Mouse (Mus musculus): ENCODE results near the gene Tbc1d20.
"Not testable (repeated sequence)": the region's sequence is repeated elsewhere in the genome, so short reads cannot be mapped to it uniquely, and the experiment has no call there.

Tbc1d20 gene

GRCm38 (mm10) chr2:152293727-152294475 lies at the start of gene Tbc1d20:
TSS of gene Tbc1d20 (plus strand) at chr2:152293828.
- peak; percentile 92 for DNase-seq (ENCODE audit: low read depth, low spot score)

DNA sequence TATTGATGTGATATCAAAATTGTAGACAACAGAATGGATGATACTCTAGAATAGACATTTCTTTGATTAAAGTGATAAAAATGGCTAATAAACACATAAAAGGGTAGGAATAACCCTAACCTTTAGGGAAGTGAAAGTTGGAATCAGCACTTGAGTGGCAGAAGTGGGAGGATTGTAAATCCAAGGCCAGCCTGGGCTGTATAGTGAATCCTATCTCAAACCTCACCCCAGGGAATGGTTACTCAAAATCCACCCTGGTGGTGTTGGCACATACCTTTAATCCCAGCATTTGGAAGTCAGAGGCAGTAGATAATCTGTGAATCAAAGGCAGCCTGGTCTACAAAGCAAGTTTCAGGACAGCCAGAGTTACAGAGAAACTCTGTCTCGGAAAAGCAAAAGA lies 46.4 kb upstream of the Tbc1d20 start:
- no peak for DNase-seq (ENCODE audit: low read depth, low spot score)

GRCm38 (mm10) chr2:152250511-152250910 lies 43.1 kb upstream of the Tbc1d20 start:
- DNase-seq (ENCODE audit: low read depth, low spot score), result no peak

DNA sequence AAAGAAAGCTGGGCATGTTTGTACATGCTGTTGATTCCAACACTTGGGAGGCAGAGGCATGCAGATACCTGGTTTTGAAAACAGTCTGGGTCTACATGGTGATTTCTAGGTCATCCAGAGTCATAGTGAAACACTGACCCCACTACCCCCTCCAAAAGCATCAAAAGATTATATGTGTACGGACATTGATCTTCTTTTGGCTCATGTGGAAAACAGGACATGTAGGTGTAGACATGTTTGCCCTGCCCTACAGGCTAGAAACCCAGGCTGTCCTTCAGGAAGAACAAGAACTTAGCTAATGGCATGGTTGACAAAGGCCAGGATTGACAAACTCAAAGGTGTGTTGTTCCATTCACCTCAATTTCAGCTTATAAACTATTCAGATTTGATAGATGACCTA lies 33.9 kb upstream of the Tbc1d20 start:
- DNase-seq (ENCODE audit: low read depth, low spot score), result no peak

DNA sequence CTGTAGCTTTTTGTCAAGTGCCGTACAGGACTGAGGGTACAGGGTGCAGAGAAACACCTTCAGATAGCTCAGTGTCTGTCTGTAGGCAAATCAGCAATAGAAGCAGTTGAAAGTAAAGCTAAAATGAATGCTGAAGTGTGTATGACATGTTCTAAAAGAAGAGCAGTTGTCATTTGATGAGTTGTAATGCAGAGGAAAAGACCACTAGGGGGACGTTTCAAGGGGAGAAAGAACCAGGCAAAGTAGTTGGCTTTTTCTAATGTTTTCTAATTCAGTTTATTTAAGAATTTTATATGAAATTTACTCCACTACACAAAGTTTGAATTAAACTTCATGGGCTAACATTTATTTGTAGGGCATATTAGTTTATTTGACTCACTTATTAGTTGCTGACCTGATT lies 20.0 kb upstream of the Tbc1d20 start:
- no peak for DNase-seq (ENCODE audit: low read depth, low spot score)

GRCm38 (mm10) chr2:152281407-152281806 lies 12.2 kb upstream of the Tbc1d20 start:
- DNase-seq (ENCODE audit: low read depth, low spot score), result no peak

DNA sequence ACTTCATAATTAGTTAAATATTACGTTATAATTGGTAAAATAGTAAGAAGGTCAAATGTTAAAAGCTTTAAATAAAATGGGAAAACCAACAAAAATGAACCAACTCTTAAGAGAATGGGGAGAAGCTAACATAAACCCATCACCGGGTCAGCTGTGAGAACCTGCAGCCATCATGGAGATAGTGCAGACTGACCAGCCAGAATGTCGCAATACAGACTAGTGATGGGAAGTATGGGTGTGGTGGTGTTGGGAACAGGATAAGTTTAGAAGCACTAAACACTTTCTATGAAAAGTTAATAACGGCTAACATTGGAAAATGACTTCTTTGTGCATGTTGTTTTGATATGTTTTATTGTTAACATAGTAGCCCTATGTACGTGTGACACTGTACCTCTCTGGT lies 6.1 kb upstream of the Tbc1d20 start:
- no peak for DNase-seq (ENCODE audit: low read depth, low spot score)

GRCm38 (mm10) chr2:152288046-152288445 lies 5.6 kb upstream of the Tbc1d20 start:
- no peak for DNase-seq (ENCODE audit: low read depth, low spot score)

GRCm38 (mm10) chr2:152289623-152290022 lies 4.0 kb upstream of the Tbc1d20 start:
- not testable (repeated sequence) for DNase-seq (ENCODE audit: low read depth, low spot score)

DNA sequence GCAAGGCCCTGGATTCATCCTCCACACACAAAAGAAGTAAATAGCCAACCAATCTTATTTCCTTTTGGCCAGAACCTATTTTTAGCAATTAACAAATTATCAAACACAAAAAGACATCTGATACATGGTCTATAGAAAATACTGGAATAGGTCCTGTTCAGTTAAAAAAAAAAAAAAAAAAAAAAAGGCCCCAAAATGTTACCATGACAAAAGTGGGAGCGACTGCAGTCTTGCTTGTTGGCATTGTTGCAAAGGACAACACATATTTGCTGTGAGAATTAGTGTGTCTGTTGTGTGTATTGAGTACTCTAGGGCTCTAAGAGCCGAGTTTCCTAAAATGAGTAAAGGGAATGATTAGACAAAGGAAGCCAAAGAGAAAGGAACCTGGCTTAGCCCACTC lies 1.2 kb upstream of the Tbc1d20 start:
- no peak for DNase-seq (ENCODE audit: low read depth, low spot score)

GRCm38 (mm10) chr2:152293179-152293726 lies 375 bp upstream of the Tbc1d20 start:
- no peak for DNase-seq (ENCODE audit: low read depth, low spot score)

- DNase-seq (ENCODE audit: low read depth, low spot score), result no peak
These were observed 913 bp downstream of the Tbc1d20 start for GRCm38 (mm10) chr2:152294541-152294940.

GRCm38 (mm10) chr2:152302862-152303261 lies 9.2 kb downstream of the Tbc1d20 start:
- DNase-seq (ENCODE audit: low read depth, low spot score), result no peak

DNA sequence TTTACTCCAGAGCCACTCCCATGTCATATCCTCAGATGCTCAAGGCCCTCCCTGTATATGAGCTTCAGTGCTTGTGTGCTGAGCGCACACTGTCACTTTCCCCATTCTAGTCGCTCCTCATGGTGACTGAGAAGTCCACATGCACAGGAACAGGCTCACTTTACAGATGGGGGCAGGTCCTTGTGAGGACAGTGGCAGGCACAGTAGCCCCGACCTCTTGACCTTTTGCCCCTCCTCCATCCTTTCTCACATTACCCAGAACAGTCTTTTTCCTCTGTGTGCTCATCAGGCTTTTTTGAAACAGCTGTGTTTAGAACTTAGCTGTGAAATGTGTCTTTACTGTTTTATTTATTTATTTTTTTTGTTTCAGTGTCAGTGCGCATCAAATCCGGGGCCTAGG lies 10.2 kb downstream of the Tbc1d20 start:
- DNase-seq (ENCODE audit: low read depth, low spot score), result no peak

GRCm38 (mm10) chr2:152305480-152305879 lies 11.9 kb downstream of the Tbc1d20 start:
- no peak for DNase-seq (ENCODE audit: low read depth, low spot score)

GRCm38 (mm10) chr2:152307186-152307585 lies 13.6 kb downstream of the Tbc1d20 start:
- DNase-seq (ENCODE audit: low read depth, low spot score), result no peak

GRCm38 (mm10) chr2:152312996-152313395 lies 19.4 kb downstream of the Tbc1d20 start:
- no peak for DNase-seq (ENCODE audit: low read depth, low spot score)

GRCm38 (mm10) chr2:152313926-152314325 lies 20.3 kb downstream of the Tbc1d20 start:
- no peak for DNase-seq (ENCODE audit: low read depth, low spot score)

DNA sequence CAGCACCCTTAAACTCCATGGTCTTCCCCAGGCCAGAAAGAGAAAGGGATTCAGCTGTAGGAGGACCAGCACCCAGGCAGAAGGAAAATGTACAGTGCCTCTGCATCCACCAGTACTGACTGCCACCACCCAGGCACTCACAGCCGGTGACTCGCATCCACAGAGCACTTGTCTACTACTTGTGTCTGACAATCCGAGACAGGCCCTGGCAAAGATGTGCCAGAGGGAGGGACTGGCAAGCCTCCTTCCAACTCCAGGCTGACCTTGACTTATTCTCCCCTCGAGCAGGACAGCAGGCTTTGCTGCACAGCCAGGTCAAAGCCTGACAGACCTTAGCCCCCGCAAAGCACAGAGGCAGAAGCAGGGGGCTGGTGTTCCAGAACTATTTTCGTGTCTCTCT lies 23.4 kb downstream of the Tbc1d20 start:
- no peak for DNase-seq (ENCODE audit: low read depth, low spot score)

DNA sequence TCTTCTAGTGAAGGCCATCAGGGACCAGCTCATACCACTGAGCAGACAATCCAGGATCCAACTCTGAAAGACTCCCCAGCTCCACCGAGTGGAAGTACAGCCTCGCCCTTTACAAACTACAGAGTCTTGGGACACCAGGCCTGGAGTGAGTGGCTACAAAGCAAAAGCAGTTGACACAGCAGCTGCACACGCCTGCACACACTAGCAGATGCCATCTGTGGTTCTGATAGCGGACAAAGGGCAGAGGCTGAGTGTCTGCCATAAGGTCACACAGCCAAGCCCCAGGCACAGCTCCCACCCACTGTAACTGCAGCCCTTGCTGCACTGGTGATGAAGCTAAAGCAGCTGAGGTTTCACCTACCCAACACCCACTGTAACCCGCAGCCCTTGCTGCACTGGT lies 27.9 kb downstream of the Tbc1d20 start:
- no peak for DNase-seq (ENCODE audit: low read depth, low spot score)

- no peak for DNase-seq (ENCODE audit: low read depth, low spot score)
These were observed 28.6 kb downstream of the Tbc1d20 start for GRCm38 (mm10) chr2:152322198-152322597.

- no peak for DNase-seq (ENCODE audit: low read depth, low spot score)
These were observed 30.3 kb downstream of the Tbc1d20 start for GRCm38 (mm10) chr2:152323971-152324370.

GRCm38 (mm10) chr2:152324842-152325241 lies 31.2 kb downstream of the Tbc1d20 start:
- no peak for DNase-seq (ENCODE audit: low read depth, low spot score)

DNA sequence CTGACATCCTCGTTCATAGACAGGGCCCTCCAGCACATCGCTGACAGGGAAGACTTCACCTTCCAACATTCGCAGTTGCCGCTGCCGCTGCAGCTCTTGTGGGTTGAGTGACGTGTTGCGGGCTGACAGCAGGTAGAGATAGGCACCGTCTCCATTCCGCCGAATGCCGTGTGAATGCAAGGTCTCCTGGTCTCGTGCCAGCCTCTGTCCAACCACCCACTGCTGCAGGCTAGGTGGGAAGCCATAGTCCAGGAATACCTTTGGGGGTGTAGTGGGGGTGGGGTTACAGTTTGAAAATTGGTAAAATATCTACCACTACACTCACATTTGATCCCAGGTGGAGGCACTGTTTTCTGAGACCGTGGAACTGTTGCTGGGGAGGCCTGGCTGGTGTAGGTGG lies 32.5 kb downstream of the Tbc1d20 start:
- DNase-seq (ENCODE audit: low read depth, low spot score), result no peak

Data from R1 (cell line).